Mouse (Mus musculus) liver, postnatal 0 days (tissue): Measurements from ENCODE around the gene Fitm1.

ENCODE experiments used
- CTCF ChIP-seq: sonication (generic); IDR thresholded peaks from 2 replicates; pipeline ENCODE4 v1.5.1; 2016; ENCODE audit warnings: antibody characterized with exemption, low read depth
- EP300 ChIP-seq: IDR thresholded peaks from 2 replicates; pipeline ENCODE4 v1.6.1; 2016; ENCODE audit warnings: antibody characterized with exemption, low read depth, mild to moderate bottlenecking

DNA sequence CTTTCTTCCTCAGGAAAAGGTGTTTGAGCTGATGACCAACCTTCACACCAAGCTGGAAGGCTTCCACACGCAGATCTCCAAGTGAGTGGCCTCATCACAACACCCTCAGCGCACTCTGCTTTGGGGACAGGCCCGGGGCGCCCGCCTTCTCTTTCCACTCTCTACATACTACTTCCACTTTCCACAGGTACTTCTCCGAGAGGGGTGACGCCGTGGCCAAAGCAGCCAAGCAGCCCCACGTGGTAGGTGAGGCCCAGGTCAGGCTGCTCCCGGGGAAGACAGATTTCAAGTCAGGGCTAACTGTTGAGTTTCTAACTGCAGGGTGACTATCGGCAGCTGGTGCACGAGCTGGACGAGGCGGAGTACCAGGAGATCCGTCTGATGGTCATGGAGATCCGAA lies 5.3 kb downstream of the Fitm1 start:
- TF ChIP-seq CTCF = no peak
- TF ChIP-seq EP300 = no peak
